Mouse (Mus musculus) midbrain, embryonic 14.5 days (tissue): ENCODE measurements at regions not wholly inside any gene's neighbourhood (a gene's known extent, or its start where the extent isn't known, plus 50 kb on each side); places are given as distances from the start of the nearest gene placed in this dataset.
"Not testable (repeated sequence)": the region's sequence is repeated elsewhere in the genome, so short reads cannot be mapped to it uniquely, and the experiment has no call there.

Experiments used
- ATAC-seq: fragments of 200-750 bp; cut with Nextera tagmentation; 2 replicates; pipeline ENCODE4 v1.8.0; 2017; ENCODE audit warnings: moderate number of reproducible peaks, moderate library complexity; ENCODE audit not compliant: low FRiP score, low TSS enrichment
- DNase-seq: peaks from one replicate; pipeline ENCODE4 v3.0.0-alpha.2; 2015
- H3K27ac ChIP-seq: fragments of 300-500 bp; sonication (generic); replicated peaks from 2 replicates; pipeline ENCODE4 v1.5.1; 2014; ENCODE audit warnings: mild to moderate bottlenecking, low read depth, low read length, moderate library complexity
- H3K27me3 ChIP-seq: fragments of 300-500 bp; sonication (generic); 2 replicates; pipeline ENCODE4 v1.6.1; 2014; ENCODE audit warnings: low read length, control low read depth, mixed read lengths; ENCODE audit not compliant: control insufficient read depth, insufficient read depth
- H3K36me3 ChIP-seq: fragments of 300-500 bp; sonication (generic); 2 replicates; pipeline ENCODE4 v1.6.1; 2014; ENCODE audit warnings: low read length, control low read depth; ENCODE audit not compliant: control insufficient read depth, insufficient read depth
- H3K4me1 ChIP-seq: fragments of 300-500 bp; sonication (generic); 2 replicates; pipeline ENCODE4 v1.6.1; 2014; ENCODE audit warnings: mild to moderate bottlenecking, antibody characterized with exemption, low read length, control low read depth; ENCODE audit not compliant: control insufficient read depth, insufficient read depth
- H3K4me2 ChIP-seq: fragments of 300-500 bp; sonication (generic); 2 replicates; pipeline ENCODE4 v1.6.1; 2014; ENCODE audit warnings: mild to moderate bottlenecking, low read length, moderate library complexity
- H3K4me3 ChIP-seq: fragments of 300-500 bp; sonication (generic); replicated peaks from 2 replicates; pipeline ENCODE4 v1.5.1; 2014; ENCODE audit warnings: low read depth, low read length
- H3K9ac ChIP-seq: fragments of 300-500 bp; sonication (generic); replicated peaks from 2 replicates; pipeline ENCODE4 v1.6.1; 2014; ENCODE audit warnings: mild to moderate bottlenecking, low read length, moderate library complexity
- H3K9me3 ChIP-seq: fragments of 300-500 bp; sonication (generic); 2 replicates; pipeline ENCODE4 v1.6.1; 2016; ENCODE audit warnings: low read length, control low read depth, mixed read lengths; ENCODE audit not compliant: control insufficient read depth
- WGBS: fragments of 180-500 bp; shearing (Covaris S2); extraction: QIAGEN DNeasy Blood & Tissue Kit; methylation state at CpG from one replicate; pipeline ENCODE4 v1.1.7; 2014; 5-methylcytosine and 5-hydroxymethylcytosine counted together

DNA sequence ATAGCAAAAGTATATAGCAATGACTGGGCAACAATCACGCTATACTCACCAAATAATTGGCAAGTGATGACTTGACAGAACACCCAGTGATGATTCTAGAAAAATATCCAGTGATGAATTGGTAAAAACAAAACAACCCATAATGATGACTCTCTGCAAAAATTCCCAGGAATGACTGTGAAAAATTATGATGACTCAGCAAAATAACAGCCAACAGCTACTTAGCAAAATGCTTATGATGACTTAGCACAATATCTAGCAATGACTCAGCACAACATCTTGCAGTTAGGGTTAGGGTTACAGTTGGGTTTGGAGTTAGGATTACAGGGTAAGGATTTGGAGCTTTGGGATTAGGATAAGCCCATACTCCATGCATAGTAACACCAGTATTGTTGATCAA, 232.4 kb upstream of the 1700012A03Rik start:
- Histone ChIP-seq H3K4me1 (no peaks in the 10 kb centered on the region), H3K27ac (no peak overlapping the region), H3K36me3 (no peaks in the 10 kb centered on the region), H3K4me3 (no peak overlapping the region), H3K9me3 (no peaks in the 10 kb centered on the region), H3K4me2 (no peak overlapping the region), H3K27me3 (no peaks in the 10 kb centered on the region), H3K9ac (no peak overlapping the region)
- ATAC-seq, result no peak
- WGBS, result 96% methylated on average over 1 of the region's 1 CpGs
- no peak for DNase-seq

DNA sequence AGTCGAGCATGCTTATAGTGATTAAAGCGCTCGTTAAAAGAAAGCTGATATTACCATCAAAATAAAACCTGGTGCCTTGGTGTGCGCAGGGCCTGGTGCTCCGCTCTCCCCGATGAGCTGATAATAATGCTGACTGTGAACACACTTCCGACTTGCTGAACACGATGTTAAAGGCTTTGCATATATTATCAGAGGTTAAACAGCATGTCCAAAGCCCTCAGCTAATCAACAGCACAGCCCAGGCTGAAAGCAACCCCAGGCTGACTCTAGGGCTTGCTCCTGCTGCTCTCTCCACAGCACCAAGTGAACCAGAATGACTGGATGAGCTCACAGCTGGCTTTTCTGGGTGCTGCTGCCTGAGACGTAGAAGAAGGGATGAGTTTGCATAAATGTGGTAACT, 238.2 kb upstream of the 1700012A03Rik start:
- WGBS, result 18% methylated on average over 9 of the region's 9 CpGs

DNA sequence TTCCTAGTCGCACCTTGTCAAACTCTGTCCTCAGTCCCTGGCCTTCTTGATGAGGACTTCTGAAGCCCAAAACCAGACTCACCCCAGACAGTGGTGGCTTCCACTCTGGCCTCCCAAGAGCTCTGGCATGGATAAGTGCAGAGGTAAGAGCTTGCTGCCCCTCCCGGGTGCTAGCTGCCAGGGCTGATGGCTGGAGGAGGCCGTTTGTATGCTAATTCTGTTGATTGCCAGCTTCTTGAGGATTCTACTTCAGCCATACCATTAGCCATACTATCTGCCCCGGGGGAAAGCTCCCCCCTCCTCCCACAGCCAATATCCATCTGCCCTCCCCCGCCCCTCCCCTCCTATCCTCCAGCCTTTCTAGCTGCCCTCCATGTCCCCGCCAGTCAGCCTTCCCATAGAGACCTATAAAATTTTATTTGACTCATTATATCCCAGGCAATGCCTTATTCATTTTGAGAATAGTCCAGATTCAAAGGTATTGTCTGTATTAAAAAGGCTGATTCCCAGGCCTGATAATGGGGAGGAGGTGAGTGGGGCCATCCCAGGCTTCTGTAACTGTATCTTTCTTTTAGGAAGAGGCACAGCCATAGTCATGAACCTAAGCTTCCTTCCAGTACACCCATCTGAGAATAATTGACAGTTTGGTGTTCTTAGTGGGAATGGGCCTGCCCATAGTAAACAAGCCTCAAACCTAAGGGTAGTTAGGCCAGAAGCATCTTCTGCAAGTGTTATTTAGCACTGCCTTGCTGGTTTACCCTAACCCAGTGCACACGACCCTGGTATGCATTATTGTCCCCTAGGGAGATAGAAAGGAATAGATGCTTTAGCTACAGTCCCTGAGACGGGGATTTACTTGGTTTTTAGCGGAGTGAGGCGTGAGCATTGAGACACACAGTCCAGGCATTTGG, 239.2 kb upstream of the 1700012A03Rik start:
- WGBS, result 40% methylated on average over 10 of the region's 10 CpGs
- no peak overlapping the region for H3K4me3 ChIP-seq
- no peak overlapping the region for H3K27ac ChIP-seq

More for the DNA sequence above, 238.2 kb upstream of the 1700012A03Rik start:
- Histone ChIP-seq H3K4me2 (no peak overlapping the region), H3K9me3 (no peaks in the 10 kb centered on the region), H3K4me3 (no peak overlapping the region), H3K27ac (no peak overlapping the region), H3K27me3 (no peaks in the 10 kb centered on the region), H3K36me3 (no peaks in the 10 kb centered on the region), H3K4me1 (peaks cover 14% of the 10 kb centered on the region), H3K9ac (no peak overlapping the region)
- DNase-seq (no peak), ATAC-seq (no peak)

DNA sequence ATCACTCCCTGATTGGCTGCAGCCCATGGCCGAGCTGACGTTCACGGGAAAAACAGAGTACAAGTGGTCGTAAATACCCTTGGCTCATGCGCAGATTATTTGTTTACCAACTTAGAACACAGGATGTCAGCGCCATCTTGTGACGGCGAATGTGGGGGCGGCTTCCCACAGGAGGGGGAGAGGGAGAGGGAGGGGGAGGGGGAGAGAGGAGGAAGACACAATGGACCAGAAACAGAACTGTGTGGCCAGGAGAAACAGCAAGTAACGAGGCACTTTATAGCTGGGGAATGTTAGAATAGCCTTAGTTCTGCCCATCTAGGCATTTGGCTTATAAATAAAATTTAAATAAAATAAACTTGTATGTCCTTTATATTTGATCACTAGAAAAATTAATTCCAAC, 240.7 kb upstream of the Podxl start:
- H3K9ac ChIP-seq, H3K9me3 ChIP-seq, H3K4me2 ChIP-seq, H3K27ac ChIP-seq, H3K27me3 ChIP-seq, H3K4me3 ChIP-seq, ATAC-seq, H3K4me1 ChIP-seq, H3K36me3 ChIP-seq: not testable (repeated sequence)
- 69% methylated on average over 5 of the region's 10 CpGs for WGBS
- peak; percentile 36 for DNase-seq

More for the DNA sequence above, 239.2 kb upstream of the 1700012A03Rik start:
- Histone ChIP-seq H3K36me3 (no peaks in the 10 kb centered on the region), H3K9ac (no peak overlapping the region), H3K9me3 (no peaks in the 10 kb centered on the region), H3K4me2 (no peak overlapping the region), H3K4me1 (peaks cover 14% of the 10 kb centered on the region), H3K27me3 (no peaks in the 10 kb centered on the region)
- ATAC-seq (no peak), DNase-seq (no peak)

DNA sequence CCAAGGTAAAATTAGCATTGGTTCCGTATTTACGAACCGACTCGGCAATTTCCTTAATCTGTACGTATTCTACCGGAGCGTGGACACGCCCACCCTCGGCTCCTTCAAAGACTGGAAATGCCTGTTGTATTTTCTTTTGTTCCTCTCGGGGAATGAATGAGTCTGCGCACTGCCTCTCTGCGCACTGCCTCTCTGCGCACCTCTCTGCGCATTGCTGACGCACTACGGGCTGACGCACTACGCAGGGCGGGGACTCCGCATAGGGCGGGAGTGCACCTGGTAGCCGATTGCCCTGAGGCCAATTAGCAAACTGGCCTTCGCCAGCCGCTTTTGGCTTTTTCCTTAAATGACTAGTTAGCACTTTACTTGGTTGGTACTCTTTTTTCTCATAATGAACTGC, 239.4 kb upstream of the Podxl start:
- not testable (repeated sequence) for H3K27ac ChIP-seq, DNase-seq, ATAC-seq, H3K36me3 ChIP-seq, H3K27me3 ChIP-seq, H3K9ac ChIP-seq, H3K9me3 ChIP-seq, H3K4me1 ChIP-seq, H3K4me3 ChIP-seq, H3K4me2 ChIP-seq
- 93% methylated on average over 11 of the region's 24 CpGs for WGBS

DNA sequence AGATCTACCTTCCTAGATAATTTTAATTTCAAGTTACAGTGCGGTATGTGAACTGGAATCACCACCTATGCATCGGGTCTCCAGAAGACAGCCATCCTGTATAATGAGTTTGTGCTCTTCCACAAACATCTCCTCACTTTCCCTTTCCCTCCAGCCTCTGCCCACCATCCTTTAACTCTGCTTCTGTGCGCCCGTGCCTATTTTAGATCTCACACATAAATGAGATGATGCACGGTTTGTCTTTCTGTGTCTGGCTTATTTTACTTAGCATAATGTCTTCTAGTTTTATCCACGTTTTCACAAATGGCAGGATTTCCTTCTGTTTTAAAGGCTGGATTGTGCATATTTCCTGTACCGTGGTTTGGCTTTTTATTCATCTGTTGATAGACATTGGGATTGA, 227.8 kb upstream of the Podxl start:
- H3K27me3 ChIP-seq, result no peaks in the 10 kb centered on the region
- H3K9me3 ChIP-seq, result no peaks in the 10 kb centered on the region
- ATAC-seq (no peak), DNase-seq (no peak)
- no peaks in the 10 kb centered on the region for H3K36me3 ChIP-seq
- no peak overlapping the region for H3K27ac ChIP-seq
- H3K4me1 ChIP-seq, result no peaks in the 10 kb centered on the region
- no peak overlapping the region for H3K4me3 ChIP-seq
- no peak overlapping the region for H3K9ac ChIP-seq
- no peak overlapping the region for H3K4me2 ChIP-seq
- WGBS, result 85% methylated on average over 7 of the region's 7 CpGs

DNA sequence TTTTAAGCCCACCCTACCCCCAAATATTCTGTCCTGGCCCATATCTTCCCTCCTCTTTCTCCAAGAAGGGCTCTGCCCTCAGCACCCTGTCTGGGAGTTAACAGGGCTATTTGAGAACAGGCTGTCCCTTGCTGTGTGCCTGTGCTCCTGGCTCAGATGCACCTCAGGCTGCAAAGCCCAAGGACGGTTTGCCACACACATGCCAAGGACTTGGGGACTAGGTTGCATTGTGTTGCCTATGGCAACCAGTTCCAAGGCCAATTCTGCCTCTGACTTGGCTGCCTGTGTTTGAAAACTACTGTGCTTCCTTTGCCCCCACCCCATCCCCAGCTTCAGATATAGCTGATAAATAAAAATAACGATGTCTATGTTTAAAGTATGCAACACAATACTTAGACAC, 227.1 kb upstream of the Podxl start:
- ATAC-seq, result no peak
- WGBS, result 59% methylated on average over 2 of the region's 2 CpGs

DNA sequence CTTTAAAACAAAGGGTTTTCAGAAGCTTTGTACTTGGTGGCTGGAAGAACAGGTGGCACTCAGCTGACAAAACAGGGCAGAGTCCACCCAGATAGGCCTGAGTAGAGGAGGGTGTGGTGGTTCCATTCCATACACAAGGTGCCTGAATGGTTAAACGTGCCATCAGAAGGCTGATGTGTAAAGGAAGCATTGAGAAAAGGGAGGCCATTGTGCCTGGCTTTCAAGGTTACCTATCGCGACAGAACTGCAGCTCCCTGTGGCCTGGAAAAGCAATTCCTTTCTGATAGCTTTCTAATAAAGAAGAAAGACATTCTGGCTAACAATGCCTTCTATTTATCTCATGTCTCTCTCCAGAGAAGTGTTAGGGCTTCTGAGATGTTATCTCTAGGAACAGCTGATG, 213.1 kb upstream of the Podxl start:
- Histone ChIP-seq H3K36me3 (no peaks in the 10 kb centered on the region), H3K27ac (no peak overlapping the region), H3K4me2 (no peak overlapping the region), H3K4me3 (no peak overlapping the region), H3K9ac (no peak overlapping the region), H3K9me3 (no peaks in the 10 kb centered on the region), H3K27me3 (no peaks in the 10 kb centered on the region), H3K4me1 (no peaks in the 10 kb centered on the region)
- ATAC-seq, result no peak
- no peak for DNase-seq
- 63% methylated on average over 3 of the region's 3 CpGs for WGBS

More for the DNA sequence above, 227.1 kb upstream of the Podxl start:
- peak; percentile 18 for DNase-seq
- no peaks in the 10 kb centered on the region for H3K36me3 ChIP-seq
- no peak overlapping the region for H3K4me3 ChIP-seq
- H3K4me1 ChIP-seq, result no peaks in the 10 kb centered on the region
- H3K27ac ChIP-seq, result no peak overlapping the region
- H3K9me3 ChIP-seq, result no peaks in the 10 kb centered on the region
- no peak overlapping the region for H3K4me2 ChIP-seq
- no peak overlapping the region for H3K9ac ChIP-seq
- no peaks in the 10 kb centered on the region for H3K27me3 ChIP-seq

DNA sequence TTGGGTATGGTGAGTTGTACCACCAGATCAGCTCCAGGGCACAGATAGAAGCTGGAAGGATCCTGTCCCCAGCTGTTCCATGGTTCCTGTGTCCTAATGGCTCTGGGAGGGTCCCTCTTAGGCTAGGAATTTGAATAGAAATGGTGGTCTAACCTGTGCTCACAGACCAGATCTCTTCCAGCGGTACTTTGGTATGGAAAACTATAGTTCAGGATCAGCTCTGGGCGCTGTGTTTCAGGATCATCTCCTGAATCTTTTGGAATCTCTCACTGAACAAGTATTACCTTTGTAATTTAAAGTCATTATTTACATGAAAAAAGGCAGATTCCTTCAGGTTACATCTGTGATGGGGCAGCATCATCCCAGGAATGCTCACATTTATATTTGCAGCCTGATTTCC, 208.1 kb upstream of the Podxl start:
- WGBS, result 91% methylated on average over 2 of the region's 2 CpGs
- H3K9ac ChIP-seq, result no peak overlapping the region
- DNase-seq (no peak), ATAC-seq (no peak)
- no peak overlapping the region for H3K4me3 ChIP-seq
- H3K36me3 ChIP-seq, result no peaks in the 10 kb centered on the region
- no peaks in the 10 kb centered on the region for H3K4me1 ChIP-seq
- no peak overlapping the region for H3K27ac ChIP-seq
- no peak overlapping the region for H3K4me2 ChIP-seq
- H3K9me3 ChIP-seq, result no peaks in the 10 kb centered on the region
- no peaks in the 10 kb centered on the region for H3K27me3 ChIP-seq
